Mouse (Mus musculus): ENCODE measurements around the gene Lypd5. TPM values are rescaled to one million over a fixed set of nuclear protein-coding genes. Genes with fewer than 3 reads are reported as not detected.

Lypd5 gene
- total and polyA plus RNA-seq, 3 experiments: not detected

DNA sequence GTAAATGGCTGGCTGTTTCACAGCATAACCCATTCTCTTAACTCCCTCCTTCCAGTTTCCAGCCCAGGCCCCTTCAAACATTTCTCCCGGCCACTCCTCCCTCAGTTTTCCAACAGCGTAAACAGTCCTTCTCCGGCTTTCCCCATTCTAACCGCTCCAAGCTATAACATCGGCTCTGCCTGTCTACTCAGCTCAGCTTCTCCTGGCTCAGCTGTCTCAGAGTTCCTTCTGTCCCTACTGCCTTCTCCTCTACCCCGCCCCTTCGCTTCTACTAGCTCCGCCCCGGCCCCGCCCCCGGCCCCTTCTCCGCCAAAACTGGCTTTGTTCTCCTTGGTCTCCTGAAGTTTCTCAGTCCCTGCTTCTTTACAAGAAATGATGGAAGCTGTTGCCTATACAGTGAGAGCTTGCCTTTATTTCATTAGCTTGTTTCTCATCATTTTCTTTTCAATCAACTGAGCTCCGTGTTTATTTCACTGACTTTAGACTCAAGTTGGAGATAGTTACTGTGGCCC is 48.2 kb upstream of the Lypd5 start, which contains the start of gene Zfp61:
Gene Zfp61, minus strand, starts transcription at position 462 of the 512 bp plus-strand sequence.
- peaks cover 31 to 61% of the 10 kb centered on the region in 2 experiments for H3K36me3 ChIP-seq (replicated peaks in 1 of 2; ENCODE audit: control insufficient read depth in 1 of 2, insufficient read depth in 1 of 2, low read length in 1 of 2)
- no peaks in the 10 kb centered on the region for H3K79me2 ChIP-seq (replicated peaks; ENCODE audit: control insufficient read depth, extremely low read depth, insufficient read depth, poor library complexity, severe bottlenecking)
- TF ChIP-seq MEF2A (IDR thresholded peaks at IDR 0.05; ENCODE audit: borderline replicate concordance, low read depth, low read length): no peak
- no peak for TF ChIP-seq UBTF (IDR thresholded peaks at IDR 0.05; ENCODE audit: low read depth, low read length)
- TF ChIP-seq MXI1 (IDR thresholded peaks at IDR 0.05; ENCODE audit: low read depth, low read length): no peak
- peaks cover 9% of the 10 kb centered on the region for H3K9me3 ChIP-seq (replicated peaks; ENCODE audit: low read length)
- no peaks in the 10 kb centered on the region for H3K27me3 ChIP-seq (replicated peaks)
- no peak within 1 kb of the TSS for H3K4me2 ChIP-seq (ENCODE audit: insufficient read depth, low read depth, poor library complexity, severe bottlenecking)
- no peaks in the 10 kb centered on the region for H3K4me1 ChIP-seq (ENCODE audit: control insufficient read depth in 1 of 2, insufficient read depth in 2 of 2)
- H3K9ac ChIP-seq (ENCODE audit: insufficient read depth, low read depth): no peak within 1 kb of the TSS
- no peak within 1 kb of the TSS for H3K4me3 ChIP-seq (replicated peaks in 1 of 3; ENCODE audit: low read depth in 2 of 3, low read length in 2 of 3, poor library complexity in 1 of 3)
- no peak within 1 kb of the TSS for H3K27ac ChIP-seq (ENCODE audit: insufficient read depth, low read depth)
- in situ Hi-C loops (cut with MboI; ENCODE audit: low pct_ligation_motif_present, low pct_unique_long_range_greater_than_20kb, low sequenced_read_pairs): no loop called here
- dilution Hi-C loops (cut with MboI; ENCODE audit: extremely low pct_ligation_motif_present, extremely low pct_unique_long_range_greater_than_20kb, low sequenced_read_pairs): no loop called here
- DNase-seq (ENCODE audit: extremely low read depth): no peak

DNA sequence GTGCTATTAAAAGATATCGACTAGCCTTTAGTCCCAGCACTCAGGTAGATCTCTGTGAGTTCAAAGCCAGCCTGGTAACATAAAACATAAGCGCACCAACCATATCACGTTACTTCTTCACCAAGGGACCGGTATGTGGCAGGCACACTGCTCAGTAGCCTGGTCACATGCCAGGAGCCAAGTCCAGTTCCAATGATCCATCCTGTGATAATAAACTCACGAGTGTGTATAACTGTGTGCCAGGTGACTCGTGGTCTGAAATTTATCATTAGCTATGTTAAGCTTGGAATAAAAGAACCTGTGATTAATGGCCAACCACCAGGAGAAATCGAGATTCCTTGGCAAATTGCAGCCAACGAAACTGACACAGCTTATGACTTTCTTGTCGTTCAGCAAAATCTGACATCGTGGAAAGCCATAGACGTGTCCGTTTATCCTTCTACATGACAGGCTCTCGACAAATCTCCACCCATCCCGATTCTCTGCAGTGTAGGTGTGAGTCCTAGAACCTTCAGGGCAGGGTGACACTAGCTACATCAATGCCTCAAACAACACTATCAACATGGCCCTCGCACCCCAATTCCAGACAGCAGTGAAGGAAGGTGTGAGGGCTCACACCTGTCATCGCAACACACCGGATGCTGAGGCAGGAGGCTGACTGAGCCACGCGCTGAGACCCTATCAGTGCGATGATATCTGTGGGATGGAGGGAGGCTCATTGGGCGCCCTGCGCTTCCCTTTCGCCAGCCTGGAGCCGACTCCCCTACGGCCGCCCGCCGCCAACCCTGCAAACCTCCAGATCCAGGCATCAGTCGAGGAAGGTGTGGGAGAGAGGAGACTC is 33.0 kb upstream of the Lypd5 start:
- H3K4me1 ChIP-seq (ENCODE audit: control insufficient read depth in 1 of 2, insufficient read depth in 2 of 2): peaks cover 2 to 16% of the 10 kb centered on the region in 2 experiments
- no peaks in the 10 kb centered on the region for H3K9me3 ChIP-seq (replicated peaks; ENCODE audit: low read length)
- peak overlapping the region; percentile 68 for H3K9ac ChIP-seq (ENCODE audit: insufficient read depth, low read depth)
- TF ChIP-seq RCOR1 (conservative IDR thresholded peaks at IDR 0.05; ENCODE audit: low read depth, low read length): no peak
- dilution Hi-C loops (cut with MboI; ENCODE audit: extremely low pct_ligation_motif_present, extremely low pct_unique_long_range_greater_than_20kb, low sequenced_read_pairs) (no loop called here), in situ Hi-C loops (cut with MboI; ENCODE audit: low pct_ligation_motif_present, low pct_unique_long_range_greater_than_20kb, low sequenced_read_pairs) (no loop called here)
- peak; percentile 6 for DNase-seq (ENCODE audit: extremely low read depth)
- H3K4me2 ChIP-seq (ENCODE audit: insufficient read depth, low read depth, poor library complexity, severe bottlenecking): peak overlapping the region; percentile 14
- peak overlapping the region; percentile 69 to 77 (median 71) for H3K4me3 ChIP-seq (replicated peaks in 1 of 3; ENCODE audit: low read depth in 2 of 3, low read length in 2 of 3, poor library complexity in 1 of 3)
- H3K27ac ChIP-seq (ENCODE audit: insufficient read depth, low read depth): peak overlapping the region; percentile 8; the same call in 1 of the 2 replicates
- H3K27me3 ChIP-seq (replicated peaks): peaks cover 1% of the 10 kb centered on the region
- H3K79me2 ChIP-seq (replicated peaks; ENCODE audit: control insufficient read depth, extremely low read depth, insufficient read depth, poor library complexity, severe bottlenecking): no peaks in the 10 kb centered on the region
- peaks cover 20 to 32% of the 10 kb centered on the region in 2 experiments for H3K36me3 ChIP-seq (replicated peaks in 1 of 2; ENCODE audit: control insufficient read depth in 1 of 2, insufficient read depth in 1 of 2, low read length in 1 of 2)

- Histone ChIP-seq H3K27me3 (replicated peaks) (peaks cover 2% of the 10 kb centered on the region), H3K9me3 (replicated peaks; ENCODE audit: low read length) (no peaks in the 10 kb centered on the region), H3K9ac (ENCODE audit: insufficient read depth, low read depth) (peak within 1 kb of the TSS; percentile 77), H3K36me3 (replicated peaks in 1 of 2; ENCODE audit: control insufficient read depth in 1 of 2, insufficient read depth in 1 of 2, low read length in 1 of 2) (peaks cover 13 to 25% of the 10 kb centered on the region in 2 experiments), H3K79me2 (replicated peaks; ENCODE audit: control insufficient read depth, extremely low read depth, insufficient read depth, poor library complexity, severe bottlenecking) (no peaks in the 10 kb centered on the region), H3K27ac (ENCODE audit: insufficient read depth, low read depth) (peak within 1 kb of the TSS; percentile 8; the same call in 1 of the 2 replicates), H3K4me1 (ENCODE audit: control insufficient read depth in 1 of 2, insufficient read depth in 2 of 2) (peaks cover 2 to 16% of the 10 kb centered on the region in 2 experiments), H3K4me3 (replicated peaks in 1 of 3; ENCODE audit: low read depth in 2 of 3, low read length in 2 of 3, poor library complexity in 1 of 3) (peak within 1 kb of the TSS; percentile 69 to 77 (median 71)), H3K4me2 (ENCODE audit: insufficient read depth, low read depth, poor library complexity, severe bottlenecking) (peak within 1 kb of the TSS; percentile 69)
- dilution Hi-C loops (cut with MboI; ENCODE audit: extremely low pct_ligation_motif_present, extremely low pct_unique_long_range_greater_than_20kb, low sequenced_read_pairs): no loop called here
- DNase-seq (ENCODE audit: extremely low read depth): peak; percentile 96
- in situ Hi-C loops (cut with MboI; ENCODE audit: low pct_ligation_motif_present, low pct_unique_long_range_greater_than_20kb, low sequenced_read_pairs): no loop called here
- TF ChIP-seq MYC (IDR thresholded peaks at IDR 0.05; ENCODE audit: low read depth, low read length) (peak; percentile 88), NRF1 (IDR thresholded peaks at IDR 0.05; ENCODE audit: low read depth, low read length) (peak; percentile 96), RAD21 (IDR thresholded peaks at IDR 0.05; ENCODE audit: low read depth, low read length) (no peak), HCFC1 (IDR thresholded peaks at IDR 0.05; ENCODE audit: low read depth, low read length) (peak; percentile 98), PAX5 (IDR thresholded peaks at IDR 0.05; ENCODE audit: low read length) (no peak), RCOR1 (conservative IDR thresholded peaks at IDR 0.05; ENCODE audit: low read depth, low read length) (no peak), ZNF384 (IDR thresholded peaks at IDR 0.05; ENCODE audit: low read depth, low read length) (no peak), CHD1 (IDR thresholded peaks at IDR 0.05; ENCODE audit: low read depth, low read length) (no peak), MAFK (IDR thresholded peaks at IDR 0.05; ENCODE audit: insufficient replicate concordance, low read length) (peak; percentile 13; the same call in 1 of the 2 replicates), GABPA (IDR thresholded peaks at IDR 0.05; ENCODE audit: insufficient replicate concordance, low read depth, low read length) (peak; percentile 59; the same call in 1 of the 2 replicates), ETS1 (conservative IDR thresholded peaks at IDR 0.05; ENCODE audit: low read depth, low read length) (no peak; the same call in 1 of the 2 replicates), E2F4 (IDR thresholded peaks at IDR 0.05; ENCODE audit: insufficient replicate concordance, low read depth, low read length) (0 out of 2 replicates have a peak, but pooled peaks have one; percentile 58), TBP (conservative IDR thresholded peaks at IDR 0.05; ENCODE audit: low read depth, low read length) (peak; percentile 92), NELFE (IDR thresholded peaks at IDR 0.05; ENCODE audit: low read depth, low read length) (peak; percentile 77), USF1 (IDR thresholded peaks at IDR 0.05; ENCODE audit: low read depth, low read length) (no peak), ZMIZ1 (IDR thresholded peaks at IDR 0.05; ENCODE audit: low read depth, low read length) (0 out of 2 replicates have a peak, but pooled peaks have one; percentile 41), SMC3 (IDR thresholded peaks at IDR 0.05; ENCODE audit: low read depth, low read length) (no peak), ZKSCAN1 (IDR thresholded peaks at IDR 0.05; ENCODE audit: borderline replicate concordance, low read depth, low read length) (no peak)
These were observed 32.4 kb upstream of the Lypd5 start, which contains the start of gene Zfp94 for GRCm38 (mm10) chr7:24316567-24317092. Gene Zfp94 (minus strand): TSS chr7:24316666.
